Mouse (Mus musculus): ENCODE measurements around the gene Vsir. TPM values are rescaled to one million over a fixed set of nuclear protein-coding genes. Genes with fewer than 3 reads are reported as not detected.

Gene Vsir
- total and polyA plus RNA-seq, 3 experiments, result 19.2 to 27.7 (median 20.2) TPM

Other genes with a start within 250 kb of the Vsir start
- 10 to 100 TPM; 34.8 to 59.0 TPM for gene Spock2, start 240.6 kb upstream of the Vsir start, total RNA-seq (2021)
- gene Spock2, start 240.6 kb upstream of the Vsir start, polyA plus RNA-seq (2012; rRNA removed), result 21.8 and 22.9 TPM in 2 replicates
- under 1 TPM; 0.37 to 0.79 TPM for gene Chst3, start 127.6 kb upstream of the Vsir start, total RNA-seq (2021)
- 1.7 TPM in 2 replicates for gene Chst3, start 127.6 kb upstream of the Vsir start, polyA plus RNA-seq (2012; rRNA removed)
- gene Psap, start 69.2 kb upstream of the Vsir start, total RNA-seq (2021), result 1,000 to 10,000 TPM; 1,081 to 1,299 TPM
- gene Psap, start 69.2 kb upstream of the Vsir start, polyA plus RNA-seq (2012; rRNA removed), result 1,236 and 1,342 TPM in 2 replicates
- gene Gm17455, start 52.9 kb downstream of the Vsir start, total RNA-seq (2021), result not detected
- 0.12 TPM in 1 of 2 replicates, not detected in the other for gene Gm17455, start 52.9 kb downstream of the Vsir start, polyA plus RNA-seq (2012; rRNA removed)